Mouse (Mus musculus) lung, postnatal 0 days (tissue): ENCODE data around the gene Ehd4. TPM values are rescaled to one million over a fixed set of nuclear protein-coding genes. Genes with fewer than 3 reads are reported as not detected.

Experiments used
- ATAC-seq: fragments of 200-750 bp; cut with Nextera tagmentation; 2 replicates; pipeline ENCODE4 v1.8.0; 2017; ENCODE audit warnings: moderate library complexity
- DNase-seq: peaks from one replicate; pipeline ENCODE4 v3.0.0-alpha.2; 2016; ENCODE audit warnings: low spot score
- H3K27ac ChIP-seq: fragments of 300-500 bp; sonication (generic); 2 replicates; pipeline ENCODE4 v1.5.1; 2014; ENCODE audit warnings: antibody characterized with exemption, mild to moderate bottlenecking, low read length, mixed read lengths
- H3K27me3 ChIP-seq: fragments of 300-500 bp; sonication (generic); replicated peaks from 2 replicates; pipeline ENCODE4 v1.6.1; 2014; ENCODE audit warnings: low read length, mixed read lengths; ENCODE audit not compliant: insufficient read depth
- H3K36me3 ChIP-seq: fragments of 300-500 bp; sonication (generic); 2 replicates; pipeline ENCODE4 v1.6.1; 2014; ENCODE audit warnings: low read length, mixed read lengths; ENCODE audit not compliant: insufficient read depth
- H3K4me1 ChIP-seq: fragments of 300-500 bp; sonication (generic); 2 replicates; pipeline ENCODE4 v1.6.1; 2014; ENCODE audit warnings: antibody characterized with exemption, low read depth, low read length, mixed read lengths; ENCODE audit not compliant: insufficient read depth
- H3K4me2 ChIP-seq: fragments of 300-500 bp; sonication (generic); replicated peaks from 2 replicates; pipeline ENCODE4 v1.6.1; 2014; ENCODE audit warnings: low read depth, mild to moderate bottlenecking, low read length, moderate library complexity, mixed read lengths
- H3K4me3 ChIP-seq: fragments of 300-500 bp; sonication (generic); 2 replicates; pipeline ENCODE4 v1.5.1; 2014; ENCODE audit warnings: low read depth, low read length
- H3K9ac ChIP-seq: fragments of 300-500 bp; sonication (generic); replicated peaks from 2 replicates; pipeline ENCODE4 v1.6.1; 2014; ENCODE audit warnings: low read depth, mild to moderate bottlenecking
- H3K9me3 ChIP-seq: fragments of 300-500 bp; sonication (generic); 2 replicates; pipeline ENCODE4 v1.6.1; 2016; ENCODE audit warnings: low read length, mixed read lengths
- CTCF ChIP-seq: IDR thresholded peaks from 2 replicates; pipeline ENCODE4 v1.5.1; 2016; ENCODE audit warnings: antibody characterized with exemption, mild to moderate bottlenecking
- EP300 ChIP-seq: IDR thresholded peaks from 2 replicates; pipeline ENCODE4 v1.6.1; 2016; ENCODE audit warnings: antibody characterized with exemption, mild to moderate bottlenecking, control low read depth
- WGBS: fragments of 180-500 bp; shearing (Covaris S2); extraction: QIAGEN DNeasy Blood & Tissue Kit; methylation state at CpG from one replicate; pipeline ENCODE4 v1.1.7; 2014; 5-methylcytosine and 5-hydroxymethylcytosine counted together
- polyA plus RNA-seq: library from polyadenylated mRNA; unstranded; fragments of >200 nt; fragmentation: Nextera tagmentation; extraction: Ambion mirVana; gene quantifications from 2 replicates; pipeline ENCODE4 v1.2.1, GENCODE M21; 2015

Gene Ehd4
- polyA plus RNA-seq, 1 experiment from 2014 or later, result 228 TPM

DNA sequence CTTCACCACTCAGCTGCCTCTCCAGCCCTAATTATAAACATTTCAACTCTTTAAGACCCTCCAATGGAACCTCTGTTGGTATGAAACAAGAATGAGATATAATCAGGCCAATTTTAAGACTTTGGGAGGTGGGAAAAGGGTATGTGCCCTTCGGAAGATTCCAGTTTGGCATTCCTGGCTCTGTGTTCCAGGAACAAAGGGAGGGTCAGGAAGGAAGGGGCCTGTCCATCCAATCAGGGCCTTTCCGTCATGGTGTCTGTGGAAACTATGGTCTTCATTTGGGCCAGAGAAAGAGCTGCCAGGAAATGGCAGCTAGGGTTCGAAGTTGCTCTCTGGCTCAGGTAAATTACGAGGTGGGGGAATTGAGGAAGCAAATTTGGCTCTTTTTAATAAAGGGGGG, 46.3 kb downstream of the Ehd4 start:
- H3K36me3 ChIP-seq, result no peaks in the 10 kb centered on the region
- DNase-seq (no peak), ATAC-seq (no peak)
- peaks cover 10% of the 10 kb centered on the region; the same call in 1 of the 2 replicates for H3K4me1 ChIP-seq
- H3K27me3 ChIP-seq, result no peaks in the 10 kb centered on the region
- H3K9ac ChIP-seq, result no peak overlapping the region
- TF ChIP-seq EP300 (peak; percentile 79), CTCF (no peak)
- H3K4me2 ChIP-seq, result no peak overlapping the region
- H3K9me3 ChIP-seq, result no peaks in the 10 kb centered on the region
- H3K27ac ChIP-seq, result 0 out of 2 replicates have a peak overlapping the region, but pooled peaks have one; percentile 27
- no peak overlapping the region for H3K4me3 ChIP-seq
- WGBS, result 76% methylated on average over 4 of the region's 4 CpGs

DNA sequence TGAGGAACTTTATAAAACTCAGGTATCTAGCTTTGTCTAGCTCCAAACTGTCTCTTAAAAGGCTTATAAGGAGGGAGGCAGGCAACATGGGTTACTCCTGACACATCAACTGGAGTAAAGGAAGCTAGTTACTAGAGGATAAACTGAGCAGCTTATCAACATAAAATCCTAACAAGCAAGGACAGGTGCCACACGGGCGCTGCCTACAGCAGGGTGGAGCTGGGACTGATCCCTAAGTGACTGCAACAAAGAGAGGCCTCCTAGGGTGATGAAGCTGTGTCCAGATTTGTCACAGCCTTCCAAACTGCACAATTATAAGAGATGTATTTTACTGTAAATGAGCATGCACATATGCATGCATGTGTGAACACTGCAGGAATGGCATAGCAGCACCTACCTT, 47.0 kb downstream of the Ehd4 start:
- no peak overlapping the region for H3K4me2 ChIP-seq
- no peak overlapping the region for H3K27ac ChIP-seq
- ATAC-seq (no peak), DNase-seq (no peak)
- no peaks in the 10 kb centered on the region for H3K9me3 ChIP-seq
- H3K27me3 ChIP-seq, result no peaks in the 10 kb centered on the region
- H3K4me3 ChIP-seq, result no peak overlapping the region
- no peaks in the 10 kb centered on the region for H3K36me3 ChIP-seq
- no peak overlapping the region for H3K9ac ChIP-seq
- TF ChIP-seq CTCF, result no peak
- TF ChIP-seq EP300, result no peak
- WGBS, result 86% methylated on average over 2 of the region's 2 CpGs
- peaks cover 14% of the 10 kb centered on the region; the same call in 1 of the 2 replicates for H3K4me1 ChIP-seq

DNA sequence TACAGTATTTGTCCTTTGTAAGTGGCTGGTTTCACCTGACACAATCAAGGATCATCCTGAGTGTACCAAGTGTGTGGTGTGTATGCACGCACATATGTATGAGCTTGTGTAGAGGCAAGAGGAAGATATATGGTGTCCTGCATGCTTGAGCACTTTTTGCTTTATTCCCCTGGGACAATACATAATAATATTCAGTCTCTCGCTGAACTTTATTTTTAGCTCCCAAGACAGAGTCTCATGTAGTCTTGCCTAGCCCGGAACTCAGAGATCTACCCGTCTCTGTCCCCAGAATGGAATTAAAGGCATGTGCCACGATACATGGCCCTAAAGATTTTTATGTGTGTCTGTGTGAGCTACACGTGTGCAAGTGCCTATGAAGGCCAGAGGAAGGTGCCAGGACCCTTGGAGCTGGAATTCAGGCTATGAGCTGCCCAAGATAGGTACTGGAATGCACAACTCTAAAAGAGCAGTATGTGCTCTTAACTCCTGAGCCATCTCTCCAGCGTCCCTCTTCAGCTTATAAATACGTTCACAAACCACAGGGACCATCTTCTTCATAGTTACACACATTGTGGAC, 47.9 kb downstream of the Ehd4 start:
- no peaks in the 10 kb centered on the region for H3K36me3 ChIP-seq
- no peak overlapping the region for H3K9ac ChIP-seq
- DNase-seq (no peak), ATAC-seq (no peak)
- no peaks in the 10 kb centered on the region for H3K27me3 ChIP-seq
- H3K9me3 ChIP-seq, result no peaks in the 10 kb centered on the region
- WGBS, result 64% methylated on average over 8 of the region's 8 CpGs
- peaks cover 19% of the 10 kb centered on the region; the same call in 1 of the 2 replicates for H3K4me1 ChIP-seq
- TF ChIP-seq EP300 (no peak), CTCF (no peak)
- H3K4me3 ChIP-seq, result no peak overlapping the region
- H3K27ac ChIP-seq, result no peak overlapping the region
- no peak overlapping the region for H3K4me2 ChIP-seq

DNA sequence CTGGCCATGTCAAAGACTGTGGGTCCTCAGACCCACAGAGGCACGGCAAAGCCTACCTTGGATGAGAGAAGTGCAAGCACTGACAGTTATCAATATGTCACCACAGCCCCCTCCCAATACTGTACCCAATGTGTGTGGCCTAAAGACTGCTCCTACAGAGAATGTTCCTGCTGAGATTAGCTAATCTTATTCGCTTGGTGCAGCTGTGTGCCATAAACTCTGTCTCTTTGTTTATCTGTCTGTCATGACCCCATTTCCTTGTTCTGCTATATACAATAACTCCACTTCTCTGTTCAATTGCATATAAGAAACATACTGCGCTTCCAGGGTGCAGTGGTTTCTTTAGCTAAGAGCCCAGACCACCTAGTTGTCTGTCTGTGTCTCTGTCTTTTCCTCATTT, 48.5 kb downstream of the Ehd4 start:
- Histone ChIP-seq H3K27ac (no peak overlapping the region), H3K4me2 (no peak overlapping the region), H3K27me3 (no peaks in the 10 kb centered on the region), H3K9ac (no peak overlapping the region), H3K4me1 (peaks cover 19% of the 10 kb centered on the region; the same call in 1 of the 2 replicates), H3K9me3 (no peaks in the 10 kb centered on the region), H3K36me3 (no peaks in the 10 kb centered on the region), H3K4me3 (no peak overlapping the region)
- 43% methylated on average over 3 of the region's 3 CpGs for WGBS
- ATAC-seq, result no peak
- no peak for DNase-seq
- peak; percentile 19; the same call in 1 of the 2 replicates for TF ChIP-seq EP300
- TF ChIP-seq CTCF, result no peak

DNA sequence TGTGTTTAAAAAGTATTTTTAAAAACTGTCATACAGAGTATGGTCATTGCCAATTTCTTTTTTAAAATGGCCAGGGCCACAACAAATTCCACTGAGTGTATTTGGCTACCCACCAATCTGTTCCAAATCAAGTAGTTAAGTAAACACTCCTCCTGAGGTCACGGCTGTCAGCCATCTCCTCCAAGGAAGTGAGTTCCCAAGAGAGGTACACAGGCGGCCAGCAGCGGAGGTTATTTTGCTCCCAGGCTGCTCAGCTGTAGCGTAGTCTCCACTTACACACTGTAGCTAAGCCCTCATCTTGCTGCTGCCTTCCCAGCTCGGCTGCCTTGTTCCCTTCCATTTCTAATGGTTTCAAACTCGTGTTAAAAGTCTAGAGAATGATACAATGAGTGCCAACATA, 51.5 kb downstream of the Ehd4 start:
- Histone ChIP-seq H3K4me1 (peaks cover 31% of the 10 kb centered on the region), H3K27me3 (no peaks in the 10 kb centered on the region), H3K4me2 (no peak overlapping the region), H3K36me3 (0 out of 2 replicates have a peak, but pooled peaks cover 4% of the 10 kb centered on the region), H3K9me3 (no peaks in the 10 kb centered on the region), H3K27ac (peak overlapping the region; percentile 44), H3K4me3 (no peak overlapping the region), H3K9ac (no peak overlapping the region)
- ATAC-seq (peak; percentile 82), DNase-seq (peak; percentile 89)
- TF ChIP-seq EP300 (peak; percentile 81), CTCF (no peak)
- WGBS, result 6% methylated on average over 6 of the region's 6 CpGs

DNA sequence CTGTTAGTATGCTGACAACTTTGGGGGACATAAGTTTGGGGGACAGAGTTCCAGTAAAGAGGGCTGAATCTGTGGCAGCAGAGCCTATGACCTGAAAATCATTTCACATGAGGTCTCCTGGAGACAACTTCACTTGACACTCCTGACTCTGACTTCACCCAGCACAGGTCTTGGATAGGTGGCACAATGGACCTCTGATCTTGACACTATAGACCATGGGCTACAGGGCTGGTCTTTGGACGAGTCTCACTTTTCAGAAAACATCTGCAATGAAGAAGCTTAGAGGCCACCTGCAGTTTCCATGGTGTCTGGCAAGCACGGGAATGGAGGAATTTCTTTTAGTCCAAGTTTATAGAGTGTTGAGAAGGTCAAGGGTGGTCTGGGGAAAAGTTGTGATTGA, 52.0 kb downstream of the Ehd4 start:
- Histone ChIP-seq H3K27me3 (no peaks in the 10 kb centered on the region), H3K4me3 (no peak overlapping the region), H3K4me2 (no peak overlapping the region), H3K36me3 (0 out of 2 replicates have a peak, but pooled peaks cover 4% of the 10 kb centered on the region), H3K4me1 (peaks cover 32% of the 10 kb centered on the region), H3K9ac (no peak overlapping the region), H3K27ac (peak overlapping the region; percentile 44; the same call in 1 of the 2 replicates), H3K9me3 (no peaks in the 10 kb centered on the region)
- 0 out of 2 replicates have a peak, but pooled peaks have one; percentile 3 for ATAC-seq
- no peak for DNase-seq
- WGBS, result 14% methylated on average over 2 of the region's 2 CpGs
- no peak for TF ChIP-seq CTCF
